Mouse (Mus musculus) midbrain, embryonic 16.5 days (tissue): ENCODE data around the gene Ppp2r5d. TPM values are rescaled to one million over a fixed set of nuclear protein-coding genes. Genes with fewer than 3 reads are reported as not detected.

Experiments used
- ATAC-seq: fragments of 200-750 bp; cut with Nextera tagmentation; 2 replicates; pipeline ENCODE4 v1.8.0; 2017; ENCODE audit warnings: moderate TSS enrichment
- H3K27ac ChIP-seq: fragments of 300-500 bp; sonication (generic); 2 replicates; pipeline ENCODE4 v1.5.1; 2014; ENCODE audit warnings: mild to moderate bottlenecking, low read length, mixed read lengths
- H3K27me3 ChIP-seq: fragments of 300-500 bp; sonication (generic); 2 replicates; pipeline ENCODE4 v1.6.1; 2014; ENCODE audit warnings: low read depth, low read length, mixed read lengths; ENCODE audit not compliant: control insufficient read depth, insufficient read depth
- H3K36me3 ChIP-seq: fragments of 300-500 bp; sonication (generic); 2 replicates; pipeline ENCODE4 v1.6.1; 2014; ENCODE audit warnings: mild to moderate bottlenecking, low read length, moderate library complexity, mixed read lengths; ENCODE audit not compliant: control insufficient read depth, insufficient read depth
- H3K4me1 ChIP-seq: fragments of 300-500 bp; sonication (generic); 2 replicates; pipeline ENCODE4 v1.6.1; 2014; ENCODE audit warnings: mild to moderate bottlenecking, low read length, mixed read lengths; ENCODE audit not compliant: control insufficient read depth, insufficient read depth
- H3K4me2 ChIP-seq: fragments of 300-500 bp; sonication (generic); 2 replicates; pipeline ENCODE4 v1.6.1; 2014; ENCODE audit warnings: mild to moderate bottlenecking, low read length, mixed read lengths
- H3K4me3 ChIP-seq: fragments of 300-500 bp; sonication (generic); 2 replicates; pipeline ENCODE4 v1.5.1; 2014; ENCODE audit warnings: low read depth, mild to moderate bottlenecking, low read length, moderate library complexity, mixed read lengths
- H3K9ac ChIP-seq: fragments of 300-500 bp; sonication (generic); 2 replicates; pipeline ENCODE4 v1.6.1; 2014; ENCODE audit warnings: low read depth, low read length, mixed read lengths
- H3K9me3 ChIP-seq: fragments of 300-500 bp; sonication (generic); replicated peaks from 2 replicates; pipeline ENCODE4 v1.6.1; 2014; ENCODE audit warnings: mild to moderate bottlenecking, low read length, mixed read lengths; ENCODE audit not compliant: control insufficient read depth, poor library complexity, severe bottlenecking
- WGBS: fragments of 180-500 bp; shearing (Covaris S2); extraction: QIAGEN DNeasy Blood & Tissue Kit; methylation state at CpG from one replicate; pipeline ENCODE4 v1.1.7; 2014; 5-methylcytosine and 5-hydroxymethylcytosine counted together
- polyA plus RNA-seq: library from polyadenylated mRNA; unstranded; fragments of >200 nt; fragmentation: Nextera tagmentation; extraction: Ambion mirVana; gene quantifications from 2 replicates; pipeline ENCODE4 v1.2.1, GENCODE M21; 2015

The Ppp2r5d gene
- polyA plus RNA-seq, 1 experiment from 2014 or later = 102 TPM

DNA sequence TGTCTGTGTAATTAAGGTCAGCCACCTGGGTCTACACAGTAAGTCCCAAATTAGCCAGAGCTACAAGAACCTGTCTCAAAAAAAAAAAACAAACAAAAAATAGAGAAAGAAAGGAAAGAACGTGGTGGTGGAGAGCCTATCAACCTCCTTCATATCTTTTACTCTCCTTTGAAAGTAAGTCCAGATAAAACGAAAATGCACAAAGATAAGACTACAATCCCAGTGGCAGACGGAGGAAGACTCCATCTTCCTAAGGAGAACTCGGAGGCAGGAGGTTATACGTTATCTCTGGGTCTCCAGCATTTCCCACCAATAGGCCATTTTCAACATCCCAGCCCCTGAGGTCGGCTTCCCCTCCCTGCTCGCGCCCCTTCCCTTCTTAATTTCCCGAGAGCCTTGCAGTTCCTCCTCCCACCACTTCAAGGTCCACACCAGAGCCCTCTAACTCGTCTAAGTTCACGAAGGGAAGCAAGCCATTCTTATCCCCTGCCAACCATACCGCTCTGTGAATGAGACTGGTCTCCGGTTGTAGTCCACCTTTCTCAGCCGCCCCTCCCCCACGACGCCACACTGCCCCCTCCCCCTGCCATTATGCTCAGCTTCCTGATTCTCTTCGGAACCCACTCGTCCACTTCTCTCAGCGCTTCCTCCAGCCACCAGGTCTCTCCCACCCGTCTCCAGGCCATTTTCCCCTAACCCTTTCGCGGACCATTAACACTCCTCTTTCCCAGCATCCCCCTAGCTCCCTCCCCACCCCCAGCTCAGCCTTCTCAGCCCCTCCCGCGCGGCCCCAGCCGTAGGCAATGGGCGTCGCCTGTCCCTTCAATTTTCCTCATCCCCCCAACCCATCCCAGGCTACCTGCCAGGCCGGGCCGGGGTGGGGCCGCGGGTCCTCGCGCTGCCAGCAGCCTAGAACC, 24.8 kb downstream of the Ppp2r5d start:
- Histone ChIP-seq H3K9ac (peak overlapping the region; percentile 82), H3K27me3 (no peaks in the 10 kb centered on the region), H3K36me3 (peaks cover 32% of the 10 kb centered on the region), H3K4me2 (peak overlapping the region; percentile 77), H3K4me1 (peaks cover 25% of the 10 kb centered on the region), H3K4me3 (peak overlapping the region; percentile 75), H3K27ac (peak overlapping the region; percentile 88), H3K9me3 (no peaks in the 10 kb centered on the region)
- ATAC-seq = peak; percentile 60
- 1% methylated on average over 34 of the region's 34 CpGs for WGBS

DNA sequence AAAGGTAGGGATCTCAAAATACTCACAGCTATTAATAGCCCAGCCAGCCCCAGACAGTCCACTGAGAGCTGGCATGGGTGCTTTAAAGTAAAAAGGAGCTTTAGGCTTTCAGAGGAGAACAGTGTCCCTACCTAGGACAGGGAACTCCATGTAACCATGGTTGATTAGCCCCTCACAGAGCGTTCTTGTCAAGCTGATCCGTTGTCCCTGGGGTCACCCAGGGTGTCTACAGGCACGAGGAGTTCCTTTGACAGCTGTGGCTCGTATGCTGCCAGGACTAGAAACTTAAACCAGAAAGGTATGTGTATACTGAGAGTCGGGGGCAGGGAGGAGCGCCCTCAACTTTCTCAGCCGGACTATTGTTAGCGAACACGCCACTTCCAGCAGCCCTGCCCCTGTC, 26.0 kb downstream of the Ppp2r5d start:
- 66% methylated on average over 9 of the region's 9 CpGs for WGBS
- peaks cover 31% of the 10 kb centered on the region for H3K36me3 ChIP-seq
- H3K27me3 ChIP-seq = no peaks in the 10 kb centered on the region
- H3K9ac ChIP-seq = no peak overlapping the region
- no peak overlapping the region for H3K4me3 ChIP-seq
- no peaks in the 10 kb centered on the region for H3K9me3 ChIP-seq
- H3K27ac ChIP-seq = no peak overlapping the region
- H3K4me2 ChIP-seq = peak overlapping the region; percentile 77; the same call in 1 of the 2 replicates
- H3K4me1 ChIP-seq = peaks cover 32% of the 10 kb centered on the region
- ATAC-seq = no peak

DNA sequence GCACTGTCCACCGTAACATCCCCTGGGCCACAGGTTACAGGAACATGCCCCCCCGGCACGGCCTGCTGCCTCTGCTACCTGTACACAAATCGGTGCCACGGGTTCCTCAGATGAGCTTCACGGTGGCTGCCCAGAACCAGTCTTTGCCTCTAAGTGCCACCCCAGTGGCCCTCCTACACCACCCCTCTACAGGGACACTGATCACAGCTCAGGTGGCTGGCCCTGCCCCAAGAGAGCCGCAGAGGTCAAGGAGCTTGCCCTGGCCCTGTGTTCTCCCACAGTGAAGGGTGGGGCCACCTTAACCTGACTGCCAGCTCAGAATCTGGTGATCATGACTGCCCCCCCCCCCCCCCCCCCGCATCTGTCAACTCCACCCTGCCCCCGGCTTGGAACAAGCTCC, 26.5 kb downstream of the Ppp2r5d start, which contains the start of gene Mea1:
TSS of gene Mea1 (plus strand) at position 378 of the 400 bp plus-strand sequence.
- peaks cover 35% of the 10 kb centered on the region for H3K4me1 ChIP-seq
- H3K27me3 ChIP-seq = no peaks in the 10 kb centered on the region
- H3K4me3 ChIP-seq = peak within 1 kb of the TSS; percentile 75
- no peaks in the 10 kb centered on the region for H3K9me3 ChIP-seq
- peaks cover 26% of the 10 kb centered on the region for H3K36me3 ChIP-seq
- peak within 1 kb of the TSS; percentile 77 for H3K4me2 ChIP-seq
- peak within 1 kb of the TSS; percentile 82 for H3K9ac ChIP-seq
- H3K27ac ChIP-seq = no peak within 1 kb of the TSS
- ATAC-seq = no peak
- 88% methylated on average over 8 of the region's 9 CpGs for WGBS

DNA sequence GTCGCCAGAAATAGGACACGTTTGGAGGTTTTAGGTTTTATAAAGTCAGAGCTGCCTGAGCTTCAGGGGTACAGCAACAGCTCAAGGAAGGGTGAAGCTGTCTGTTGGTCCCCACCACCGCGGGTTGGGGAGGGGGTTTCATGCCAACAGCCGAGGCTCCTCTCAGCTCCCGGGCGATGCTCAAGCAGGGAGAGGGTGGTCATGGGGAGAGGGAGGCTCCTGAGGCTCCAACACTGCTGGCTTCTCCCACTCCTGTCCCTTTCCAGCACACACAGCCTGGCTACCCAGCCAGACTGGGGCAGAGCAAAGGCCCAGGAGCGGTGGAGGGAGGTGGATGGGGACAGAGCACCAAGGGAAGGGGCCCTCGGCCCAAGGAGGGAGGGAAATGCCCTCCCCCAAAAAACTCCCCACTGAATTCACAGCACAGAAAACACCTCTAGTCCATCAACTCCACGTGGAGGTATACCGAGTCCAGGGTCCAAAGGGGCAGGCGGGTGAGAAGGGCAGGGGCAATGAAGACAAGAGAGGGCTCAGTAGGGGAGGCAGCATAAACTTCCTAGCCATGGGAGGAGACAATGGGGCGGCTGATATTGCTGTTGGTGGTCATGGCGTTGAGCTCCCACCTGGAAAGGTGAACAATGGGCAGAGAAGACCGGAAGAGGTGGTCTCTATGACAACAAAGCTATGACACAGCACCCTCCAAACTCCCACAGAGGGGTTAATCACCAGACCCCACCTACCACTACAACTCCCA, 30.2 kb downstream of the Ppp2r5d start:
- peak overlapping the region; percentile 72 for H3K27ac ChIP-seq
- H3K27me3 ChIP-seq = no peaks in the 10 kb centered on the region
- H3K4me2 ChIP-seq = peak overlapping the region; percentile 89
- peak; percentile 46 for ATAC-seq
- peak overlapping the region; percentile 88 for H3K4me3 ChIP-seq
- 17% methylated on average over 14 of the region's 15 CpGs for WGBS
- peaks cover 32% of the 10 kb centered on the region for H3K4me1 ChIP-seq
- peaks cover 27% of the 10 kb centered on the region for H3K36me3 ChIP-seq
- H3K9me3 ChIP-seq = no peaks in the 10 kb centered on the region
- H3K9ac ChIP-seq = peak overlapping the region; percentile 60

DNA sequence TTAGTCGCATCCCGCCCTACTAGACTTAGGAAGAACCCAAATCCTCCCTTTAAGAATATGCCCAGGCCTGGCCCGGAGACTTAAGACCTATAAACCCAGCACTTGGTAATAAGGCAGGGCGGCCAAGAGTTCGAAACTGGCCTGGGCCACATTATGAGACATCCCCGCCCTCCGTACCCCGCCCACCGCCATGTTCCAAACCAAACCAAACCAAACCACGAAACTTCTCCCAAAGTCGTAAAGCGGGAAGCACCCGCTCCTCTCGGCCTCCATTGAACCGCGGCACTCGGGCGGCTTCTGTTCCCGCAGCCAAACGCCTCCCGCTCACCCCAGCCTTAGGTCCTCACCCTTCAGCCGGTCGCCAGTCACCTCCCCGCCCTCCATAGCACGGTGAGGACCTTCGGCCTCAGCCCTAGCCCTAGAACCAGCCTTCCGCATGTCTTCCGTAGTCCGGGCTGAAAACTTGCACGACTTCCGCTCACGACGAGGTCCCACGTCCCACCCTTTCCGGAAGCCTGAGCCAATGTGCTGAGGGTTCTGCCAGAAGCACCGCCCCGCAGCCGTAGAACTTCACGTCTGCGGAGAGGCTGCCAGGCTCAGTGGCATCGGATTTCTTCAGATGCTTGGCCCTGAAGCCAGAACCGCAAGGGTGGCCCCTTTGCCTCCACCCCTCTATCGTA, 30.9 kb downstream of the Ppp2r5d start, which contains the start of gene Rrp36:
TSS of gene Rrp36 (minus strand) at position 503 of the 680 bp plus-strand sequence.
- under 1% methylated on average over 43 of the region's 43 CpGs for WGBS
- Histone ChIP-seq H3K4me3 (peak within 1 kb of the TSS; percentile 88), H3K27me3 (no peaks in the 10 kb centered on the region), H3K4me2 (peak within 1 kb of the TSS; percentile 89), H3K9me3 (no peaks in the 10 kb centered on the region), H3K36me3 (peaks cover 34% of the 10 kb centered on the region), H3K27ac (peak within 1 kb of the TSS; percentile 72), H3K9ac (peak within 1 kb of the TSS; percentile 69), H3K4me1 (peaks cover 25% of the 10 kb centered on the region)
- peak; percentile 91 for ATAC-seq

DNA sequence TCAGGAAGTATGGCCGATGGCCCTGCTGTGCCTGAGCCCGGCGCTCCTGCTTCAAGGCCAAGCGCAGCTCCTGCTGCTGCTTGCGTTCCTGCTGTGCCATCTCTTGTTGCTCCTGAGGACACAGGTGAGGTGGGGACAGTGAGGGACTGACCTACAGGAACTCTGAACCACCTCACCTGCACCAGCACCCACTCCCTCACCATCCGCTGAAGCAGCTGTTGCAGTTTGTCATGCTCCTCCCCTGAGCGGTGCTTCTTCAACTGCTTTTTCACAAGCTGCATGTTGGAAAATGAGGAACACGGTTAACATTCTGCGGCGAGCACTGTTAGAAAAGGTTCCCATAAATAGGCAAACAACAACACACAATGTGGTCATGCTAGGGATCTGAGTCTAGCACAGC, 35.0 kb downstream of the Ppp2r5d start:
- no peak overlapping the region for H3K4me2 ChIP-seq
- ATAC-seq = no peak
- H3K27me3 ChIP-seq = no peaks in the 10 kb centered on the region
- WGBS = 98% methylated on average over 10 of the region's 10 CpGs
- H3K4me1 ChIP-seq = peaks cover 18% of the 10 kb centered on the region
- H3K9ac ChIP-seq = no peak overlapping the region
- no peaks in the 10 kb centered on the region for H3K9me3 ChIP-seq
- H3K27ac ChIP-seq = no peak overlapping the region
- H3K36me3 ChIP-seq = peaks cover 31% of the 10 kb centered on the region
- H3K4me3 ChIP-seq = no peak overlapping the region

DNA sequence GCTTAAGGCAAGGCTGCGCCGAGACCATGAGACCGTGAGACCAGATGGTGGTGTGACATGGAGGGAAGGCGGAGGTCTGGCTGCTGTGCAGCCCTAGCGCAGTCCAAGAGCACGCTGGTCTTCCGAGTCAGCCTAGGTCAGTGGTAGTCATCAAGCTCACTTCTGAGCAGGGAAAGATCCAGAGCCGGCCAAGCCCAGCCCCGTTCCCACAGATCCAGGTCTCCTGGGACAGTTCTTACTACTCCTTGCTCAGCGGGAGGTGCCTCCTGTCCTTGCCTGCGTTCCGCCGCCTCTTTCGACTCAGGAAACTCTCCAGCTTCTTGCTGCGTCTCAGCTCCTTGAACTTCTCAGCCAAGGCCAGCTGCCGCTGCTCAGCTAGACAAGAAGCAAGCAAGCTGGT, 37.2 kb downstream of the Ppp2r5d start:
- Histone ChIP-seq H3K36me3 (peaks cover 46% of the 10 kb centered on the region), H3K9me3 (no peaks in the 10 kb centered on the region), H3K9ac (no peak overlapping the region), H3K27ac (no peak overlapping the region), H3K27me3 (no peaks in the 10 kb centered on the region), H3K4me3 (no peak overlapping the region), H3K4me1 (peaks cover under 1% of the 10 kb centered on the region), H3K4me2 (no peak overlapping the region)
- ATAC-seq = no peak
- 95% methylated on average over 16 of the region's 16 CpGs for WGBS

DNA sequence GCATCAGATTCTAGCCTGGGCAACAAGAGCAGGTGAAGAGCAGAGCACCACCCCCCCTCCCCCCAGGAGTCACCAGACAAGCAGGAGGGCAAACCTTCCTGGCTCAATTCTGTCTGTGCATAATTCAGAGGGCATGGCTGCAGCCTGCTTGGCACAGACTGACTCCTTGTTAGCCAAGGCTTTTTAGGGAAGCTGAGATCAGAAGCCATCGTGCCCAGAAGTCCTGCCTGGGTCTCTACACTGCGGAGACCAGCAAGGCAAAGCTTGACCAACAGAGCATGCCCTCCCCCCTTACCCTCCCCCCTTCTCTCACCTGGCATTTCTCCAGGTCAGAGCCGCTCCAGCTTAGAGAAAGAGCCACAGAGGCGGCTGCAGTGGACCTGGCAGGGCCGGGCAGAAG, 42.2 kb downstream of the Ppp2r5d start:
- Histone ChIP-seq H3K9me3 (no peaks in the 10 kb centered on the region), H3K4me2 (no peak overlapping the region), H3K36me3 (peaks cover 63% of the 10 kb centered on the region), H3K4me3 (no peak overlapping the region), H3K4me1 (no peaks in the 10 kb centered on the region), H3K27me3 (no peaks in the 10 kb centered on the region), H3K9ac (no peak overlapping the region), H3K27ac (no peak overlapping the region)
- ATAC-seq = no peak
- 95% methylated on average over 5 of the region's 5 CpGs for WGBS
